Mouse (Mus musculus) lung, adult 2 months (tissue): ENCODE measurements around the gene Fer1l5. TPM values are rescaled to one million over a fixed set of nuclear protein-coding genes. Genes with fewer than 3 reads are reported as not detected.

Experiments used
- DNase-seq: peaks from one replicate; pipeline ENCODE4 v3.0.0; 2022
- H3K4me1 ChIP-seq: fragments of 200-500 bp; 2 replicates; pipeline ENCODE4 v1.6.1; 2011; ENCODE audit warnings: low read length; ENCODE audit not compliant: control insufficient read depth, insufficient read depth
- H3K4me3 ChIP-seq: fragments of 200-500 bp; replicated peaks from 2 replicates; pipeline ENCODE3; 2011; ENCODE audit warnings: low read depth, mild to moderate bottlenecking, control low read depth, low read length; ENCODE audit errors: extremely low read depth
- CTCF ChIP-seq: fragments of 200-500 bp; IDR thresholded peaks from 2 replicates; pipeline ENCODE4 v1.5.1; 2011; ENCODE audit warnings: mild to moderate bottlenecking, low read length, control low read depth; ENCODE audit not compliant: insufficient read depth
- POLR2A ChIP-seq: fragments of 200-500 bp; IDR thresholded peaks from 2 replicates; pipeline ENCODE4 v1.6.1; 2011; ENCODE audit warnings: low read depth, mild to moderate bottlenecking, control low read depth, low read length, borderline replicate concordance; ENCODE audit errors: extremely low read depth
- WGBS: fragments of 180-500 bp; shearing (Covaris S2); methylation state at CpG from one replicate; pipeline ENCODE4 v1.1.7; 2018; 5-methylcytosine and 5-hydroxymethylcytosine counted together
- polyA plus RNA-seq: library from polyadenylated mRNA; depleted of rRNA; stranded (reverse); fragments of >200 nt; gene quantifications from 2 replicates; pipeline ENCODE4 v1.2.3, GENCODE M21; 2012; rRNA removed

Gene Fer1l5
- polyA plus RNA-seq, result 0.05 and 0.07 TPM in 2 replicates

GRCm38 (mm10) chr1:36371934-36372845 is at the start of gene Fer1l5:
Gene Fer1l5, plus strand, starts transcription at chr1:36372291.
- DNase-seq, result no peak
- 73% methylated on average over 10 of the region's 10 CpGs for WGBS
- no peak for TF ChIP-seq CTCF
- no peak for TF ChIP-seq POLR2A
- Histone ChIP-seq H3K4me1 (peaks cover 11% of the 10 kb centered on the region), H3K4me3 (no peak within 1 kb of the TSS)

- TF ChIP-seq CTCF (no peak), POLR2A (no peak)
- peak; percentile 17 for DNase-seq
- peaks cover 7% of the 10 kb centered on the region for H3K4me1 ChIP-seq
- WGBS, result 34% methylated on average over 9 of the region's 9 CpGs
- H3K4me3 ChIP-seq, result no peak overlapping the region
Observed at GRCm38 (mm10) chr1:36323076-36323475, 49.0 kb upstream of the Fer1l5 start.

- 19% methylated on average over 8 of the region's 8 CpGs for WGBS
- DNase-seq, result peak; percentile 33
- TF ChIP-seq CTCF (peak; percentile 73), POLR2A (no peak)
- peaks cover 7% of the 10 kb centered on the region for H3K4me1 ChIP-seq
- H3K4me3 ChIP-seq, result no peak overlapping the region
Observed at GRCm38 (mm10) chr1:36323746-36324448, 48.2 kb upstream of the Fer1l5 start.

- 84% methylated on average over 2 of the region's 2 CpGs for WGBS
- no peak for DNase-seq
- TF ChIP-seq POLR2A, result no peak
- TF ChIP-seq CTCF, result no peak
- H3K4me3 ChIP-seq, result no peak overlapping the region
- H3K4me1 ChIP-seq, result peaks cover 7% of the 10 kb centered on the region
Observed at GRCm38 (mm10) chr1:36325900-36326321, 46.2 kb upstream of the Fer1l5 start.

GRCm38 (mm10) chr1:36326815-36327214 is 45.3 kb upstream of the Fer1l5 start:
- 96% methylated on average over 2 of the region's 2 CpGs for WGBS
- DNase-seq, result no peak
- TF ChIP-seq CTCF (no peak), POLR2A (no peak)
- Histone ChIP-seq H3K4me3 (no peak overlapping the region), H3K4me1 (peaks cover 7% of the 10 kb centered on the region)

- Histone ChIP-seq H3K4me3 (no peak overlapping the region), H3K4me1 (no peaks in the 10 kb centered on the region)
- no peak for TF ChIP-seq POLR2A
- no peak for TF ChIP-seq CTCF
- 79% methylated on average over 6 of the region's 6 CpGs for WGBS
- no peak for DNase-seq
Observed at GRCm38 (mm10) chr1:36331743-36332142, 40.3 kb upstream of the Fer1l5 start.

- TF ChIP-seq CTCF (no peak), POLR2A (no peak)
- WGBS, result 74% methylated on average over 14 of the region's 14 CpGs
- no peaks in the 10 kb centered on the region for H3K4me1 ChIP-seq
- DNase-seq, result no peak
- no peak overlapping the region for H3K4me3 ChIP-seq
Observed at GRCm38 (mm10) chr1:36332955-36333887, 38.9 kb upstream of the Fer1l5 start.

GRCm38 (mm10) chr1:36342547-36342946 is 29.5 kb upstream of the Fer1l5 start:
- Histone ChIP-seq H3K4me3 (no peak overlapping the region), H3K4me1 (no peaks in the 10 kb centered on the region)
- 87% methylated on average over 6 of the region's 6 CpGs for WGBS
- no peak for TF ChIP-seq CTCF
- no peak for TF ChIP-seq POLR2A
- no peak for DNase-seq

GRCm38 (mm10) chr1:36352351-36352750 is 19.7 kb upstream of the Fer1l5 start:
- H3K4me3 ChIP-seq, result no peak overlapping the region
- H3K4me1 ChIP-seq, result no peaks in the 10 kb centered on the region
- TF ChIP-seq POLR2A, result no peak
- no peak for TF ChIP-seq CTCF
- no peak for DNase-seq
- 69% methylated on average over 4 of the region's 4 CpGs for WGBS

GRCm38 (mm10) chr1:36356955-36357695 is 15.0 kb upstream of the Fer1l5 start:
- WGBS, result 73% methylated on average over 5 of the region's 5 CpGs
- H3K4me3 ChIP-seq, result no peak overlapping the region
- H3K4me1 ChIP-seq, result no peaks in the 10 kb centered on the region
- no peak for DNase-seq
- TF ChIP-seq CTCF (no peak), POLR2A (no peak)
